Mouse (Mus musculus) B cell, adult 62 days (primary cell): Measurements from ENCODE around the gene Psme4. TPM values are rescaled to one million over a fixed set of nuclear protein-coding genes. Genes with fewer than 3 reads are reported as not detected.

ENCODE experiments used
- total RNA-seq: library from RNA; stranded (reverse); gene quantifications from 4 replicates; pipeline ENCODE4 v1.2.4, GENCODE M21; 2023

The Psme4 gene
- 72.8 to 84.6 TPM (median 74.9 TPM) in 4 replicates for total RNA-seq

DNA sequence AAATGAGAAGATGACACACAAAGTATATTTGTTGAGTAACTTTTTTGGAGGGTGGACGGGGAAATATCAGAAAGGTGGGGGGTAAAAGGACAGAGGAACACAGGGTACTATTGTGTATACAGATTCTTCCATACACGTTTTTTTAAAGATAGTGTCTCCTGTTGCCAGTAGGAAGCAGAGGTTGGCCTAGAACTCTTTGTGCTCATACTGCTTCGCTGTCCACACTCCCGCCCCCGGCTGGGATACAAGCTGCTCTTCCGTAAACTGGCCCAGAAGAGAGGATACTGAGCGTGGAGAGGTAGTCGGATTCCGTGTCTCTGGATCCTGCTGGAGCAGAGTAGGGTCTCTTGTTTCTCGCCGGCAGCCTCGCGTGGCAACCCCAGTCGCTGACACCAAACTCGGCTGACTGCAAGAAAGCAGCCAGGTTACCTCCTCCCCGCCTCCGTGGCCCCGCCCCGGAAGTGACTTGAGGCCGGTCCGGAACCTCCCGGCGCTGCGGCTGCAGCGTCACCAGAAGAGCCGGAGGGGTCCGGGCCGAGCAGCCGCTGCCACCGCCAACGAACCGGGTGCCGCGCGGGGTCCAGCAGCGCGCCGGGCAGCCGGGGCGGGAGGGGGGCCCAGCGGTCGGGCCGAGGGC lies at the start of gene Psme4:
Gene Psme4, plus strand, starts transcription at position 460 of the 637 bp plus-strand sequence.

DNA sequence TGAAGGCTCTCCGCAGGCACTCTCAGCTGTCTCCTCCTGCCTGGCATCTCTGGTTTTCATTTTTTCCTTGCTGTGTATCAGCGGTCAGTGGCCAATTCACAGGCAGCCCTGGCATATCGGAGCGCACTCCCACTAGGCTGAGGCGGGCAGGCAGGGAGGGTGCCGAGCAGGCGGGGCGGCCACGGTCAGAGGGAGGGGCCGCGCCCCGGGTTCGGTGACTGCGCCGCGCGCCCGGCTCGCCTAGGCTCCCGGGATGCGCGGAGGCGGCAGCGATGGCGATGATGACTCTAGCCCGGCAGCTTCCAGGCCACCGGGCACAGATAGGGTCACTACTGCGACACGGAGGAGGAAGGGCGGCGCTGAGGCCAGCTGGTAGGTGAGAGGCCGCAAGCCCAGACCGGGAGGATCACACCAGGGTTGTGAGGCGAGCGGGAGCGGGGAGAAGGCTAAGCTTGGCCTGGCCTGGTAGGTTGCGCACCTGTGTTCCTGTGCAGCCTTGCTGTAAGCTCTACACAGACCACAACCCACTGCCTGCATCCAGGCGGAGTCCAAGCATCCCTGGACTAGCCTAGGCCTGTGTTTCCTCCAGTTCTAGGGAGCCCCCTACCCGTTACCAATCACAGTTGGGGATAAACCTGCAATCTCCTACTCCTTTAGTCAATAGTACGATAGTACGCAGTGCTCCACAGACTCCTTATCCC lies 113.8 kb downstream of the Psme4 start, which contains the start of the genes Gpr75 and Asb3:
Gene Gpr75, plus strand, starts transcription at position 188 of the 701 bp plus-strand sequence.
Gene Asb3, plus strand, starts transcription at position 246 of the 701 bp plus-strand sequence.

Other genes starting within 250 kb of the Psme4 start
- gene Acyp2, start 122.1 kb upstream of the Psme4 start, total RNA-seq = 0.72 to 1.7 TPM (median 1.2 TPM) in 4 replicates
- gene Gpr75, start 113.6 kb downstream of the Psme4 start, total RNA-seq = 0.31 to 0.69 TPM (median 0.35 TPM) in 4 replicates
- 18.3 to 20.5 TPM (median 19.3 TPM) in 4 replicates for gene Asb3, start 113.7 kb downstream of the Psme4 start, total RNA-seq
- 26.1 to 30.2 TPM (median 28.3 TPM) in 4 replicates for gene Erlec1, start 182.6 kb downstream of the Psme4 start, total RNA-seq
- gene Chac2, start 214.6 kb downstream of the Psme4 start, total RNA-seq = 1.5 to 2.4 TPM (median 2.1 TPM) in 4 replicates